Mouse (Mus musculus): ENCODE data around the gene Wdr46. TPM values are rescaled to one million over a fixed set of nuclear protein-coding genes. Genes with fewer than 3 reads are reported as not detected.
"Not testable (repeated sequence)": the region's sequence is repeated elsewhere in the genome, so short reads cannot be mapped to it uniquely, and the experiment has no call there.

Gene Wdr46
- polyA plus RNA-seq, 1 experiment from 2014 or later = 11.2 TPM

DNA sequence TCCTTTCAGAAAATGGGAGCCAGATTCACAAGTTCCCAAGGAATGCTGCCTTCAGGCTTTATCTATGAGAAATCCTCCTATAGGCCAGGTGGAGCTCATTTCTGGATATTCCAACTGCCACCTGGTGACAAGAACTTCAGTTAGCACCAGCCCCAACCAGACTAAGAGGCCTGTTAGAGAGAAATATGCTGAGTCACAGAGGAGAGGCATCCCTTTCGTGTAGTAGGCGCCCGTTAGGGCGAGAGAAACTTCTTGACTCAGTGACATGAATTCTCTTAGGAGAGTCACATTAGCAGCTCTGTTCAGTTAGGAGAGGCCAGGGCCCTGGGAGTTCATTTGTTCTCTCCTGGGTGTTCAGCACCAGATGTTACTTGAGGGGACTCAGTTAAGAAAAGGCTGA is 40.8 kb upstream of the Wdr46 start:
- TF ChIP-seq CTCF (IDR thresholded peaks at IDR 0.05; ENCODE audit: low read depth) = no peak
- H3K9me3 ChIP-seq (ENCODE audit: control insufficient read depth) = no peaks in the 10 kb centered on the region
- H3K4me2 ChIP-seq (replicated peaks; ENCODE audit: low read depth) = no peak overlapping the region
- no peak overlapping the region for H3K27ac ChIP-seq (ENCODE audit: low read depth, low read length)
- H3K4me1 ChIP-seq (replicated peaks; ENCODE audit: control insufficient read depth, insufficient read depth, low read length) = no peaks in the 10 kb centered on the region
- no peaks in the 10 kb centered on the region for H3K27me3 ChIP-seq (replicated peaks; ENCODE audit: control insufficient read depth, insufficient read depth, low read length)
- no peak overlapping the region for H3K9ac ChIP-seq (ENCODE audit: low read depth, low read length)
- no peaks in the 10 kb centered on the region for H3K36me3 ChIP-seq (ENCODE audit: control insufficient read depth, insufficient read depth)
- 71% methylated on average over 4 of the region's 4 CpGs for WGBS
- no peak for ATAC-seq
- no peak overlapping the region for H3K4me3 ChIP-seq (ENCODE audit: low read depth, low read length)

DNA sequence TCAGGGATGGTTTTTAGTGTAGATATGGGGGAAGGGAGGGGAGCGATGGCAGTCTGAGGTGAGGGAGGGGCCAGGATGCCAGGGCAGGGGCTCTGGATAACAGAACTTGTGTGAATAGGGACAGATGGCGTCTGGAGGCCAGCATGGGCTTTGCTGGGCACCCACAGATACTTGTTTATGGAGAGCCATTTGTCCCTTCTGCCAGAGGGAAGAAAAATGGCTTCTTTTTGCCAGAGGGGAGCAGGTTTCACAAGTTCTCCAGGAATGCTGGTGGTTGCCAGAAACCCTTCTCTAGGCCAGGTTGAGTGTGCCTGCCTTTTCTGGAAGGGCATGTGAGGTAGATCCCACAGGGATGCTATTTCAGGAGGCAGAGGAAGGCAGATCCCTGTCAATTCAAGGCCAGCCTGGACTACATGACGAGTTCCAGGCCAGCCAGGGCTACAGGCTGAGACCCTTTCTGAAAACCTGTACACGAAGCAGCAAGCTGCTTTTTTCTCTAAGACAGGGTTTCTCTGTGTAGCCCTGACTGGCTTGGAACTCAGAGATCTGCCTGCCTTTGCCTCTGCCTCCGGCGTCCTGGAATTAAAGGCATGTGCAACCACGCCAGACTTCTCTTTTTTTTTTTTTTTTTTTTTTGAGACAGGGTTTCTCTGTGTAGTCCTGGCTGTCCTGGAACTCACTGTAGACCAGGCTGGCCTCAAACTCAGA is 40.0 kb upstream of the Wdr46 start:
- H3K4me1 ChIP-seq (replicated peaks; ENCODE audit: control insufficient read depth, insufficient read depth, low read length) = no peaks in the 10 kb centered on the region

DNA sequence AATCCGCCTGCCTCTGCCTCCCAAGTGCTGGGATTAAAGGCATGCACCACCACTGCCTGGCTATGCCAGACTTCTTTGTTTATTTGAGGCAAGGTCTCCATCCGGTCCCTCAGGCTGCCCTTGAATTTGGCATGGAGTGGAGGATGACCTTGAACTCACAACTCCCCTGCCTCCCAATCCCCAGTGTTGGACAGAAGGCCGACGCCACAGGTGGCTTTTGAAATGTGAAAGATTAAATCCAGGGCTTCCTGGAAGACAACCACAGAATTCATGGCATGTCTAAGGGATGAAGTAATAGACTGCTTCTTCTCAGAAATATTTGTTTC is 39.5 kb upstream of the Wdr46 start:
- Histone ChIP-seq H3K9ac (ENCODE audit: low read depth, low read length) (no peak overlapping the region), H3K36me3 (ENCODE audit: control insufficient read depth, insufficient read depth) (no peaks in the 10 kb centered on the region), H3K4me2 (replicated peaks; ENCODE audit: low read depth) (no peak overlapping the region), H3K4me1 (replicated peaks; ENCODE audit: control insufficient read depth, insufficient read depth, low read length) (no peaks in the 10 kb centered on the region), H3K4me3 (ENCODE audit: low read depth, low read length) (no peak overlapping the region), H3K27ac (ENCODE audit: low read depth, low read length) (no peak overlapping the region), H3K9me3 (ENCODE audit: control insufficient read depth) (no peaks in the 10 kb centered on the region), H3K27me3 (replicated peaks; ENCODE audit: control insufficient read depth, insufficient read depth, low read length) (no peaks in the 10 kb centered on the region)
- TF ChIP-seq CTCF (IDR thresholded peaks at IDR 0.05; ENCODE audit: low read depth) = no peak
- no peak for ATAC-seq
- 78% methylated on average over 4 of the region's 4 CpGs for WGBS

More for the DNA sequence above, 40.0 kb upstream of the Wdr46 start:
- Histone ChIP-seq H3K4me2 (replicated peaks; ENCODE audit: low read depth) (no peak overlapping the region), H3K4me3 (ENCODE audit: low read depth, low read length) (no peak overlapping the region), H3K36me3 (ENCODE audit: control insufficient read depth, insufficient read depth) (no peaks in the 10 kb centered on the region), H3K9ac (ENCODE audit: low read depth, low read length) (no peak overlapping the region), H3K27me3 (replicated peaks; ENCODE audit: control insufficient read depth, insufficient read depth, low read length) (no peaks in the 10 kb centered on the region), H3K9me3 (ENCODE audit: control insufficient read depth) (no peaks in the 10 kb centered on the region), H3K27ac (ENCODE audit: low read depth, low read length) (no peak overlapping the region)
- no peak for TF ChIP-seq CTCF (IDR thresholded peaks at IDR 0.05; ENCODE audit: low read depth)
- WGBS = 62% methylated on average over 7 of the region's 7 CpGs
- no peak for ATAC-seq

DNA sequence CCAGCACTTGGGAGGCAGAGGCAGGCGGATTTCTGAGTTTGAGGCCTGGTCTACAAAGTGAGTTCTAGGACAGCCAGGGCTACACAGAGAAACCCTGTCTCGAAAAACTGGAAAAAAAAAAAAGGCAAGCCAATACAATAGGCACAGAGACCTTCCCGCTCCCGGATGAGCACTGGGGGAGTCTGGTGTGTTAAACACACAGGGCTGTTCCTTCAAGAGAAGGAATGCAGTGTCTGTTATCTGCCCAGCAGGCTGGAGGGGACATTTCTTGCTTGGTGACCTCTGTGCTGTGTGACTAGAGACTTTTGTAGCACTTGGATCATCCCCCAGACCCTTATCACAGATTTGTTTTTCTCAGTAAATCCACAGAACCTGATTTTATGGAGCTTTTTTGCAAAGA is 38.8 kb upstream of the Wdr46 start:
- no peak overlapping the region for H3K27ac ChIP-seq (ENCODE audit: low read depth, low read length)
- H3K9ac ChIP-seq (ENCODE audit: low read depth, low read length) = no peak overlapping the region
- H3K36me3 ChIP-seq (ENCODE audit: control insufficient read depth, insufficient read depth) = no peaks in the 10 kb centered on the region
- TF ChIP-seq CTCF (IDR thresholded peaks at IDR 0.05; ENCODE audit: low read depth) = no peak
- H3K9me3 ChIP-seq (ENCODE audit: control insufficient read depth) = no peaks in the 10 kb centered on the region
- no peak overlapping the region for H3K4me3 ChIP-seq (ENCODE audit: low read depth, low read length)
- no peak for ATAC-seq
- H3K27me3 ChIP-seq (replicated peaks; ENCODE audit: control insufficient read depth, insufficient read depth, low read length) = no peaks in the 10 kb centered on the region
- 55% methylated on average over 4 of the region's 4 CpGs for WGBS
- no peaks in the 10 kb centered on the region for H3K4me1 ChIP-seq (replicated peaks; ENCODE audit: control insufficient read depth, insufficient read depth, low read length)
- H3K4me2 ChIP-seq (replicated peaks; ENCODE audit: low read depth) = no peak overlapping the region

DNA sequence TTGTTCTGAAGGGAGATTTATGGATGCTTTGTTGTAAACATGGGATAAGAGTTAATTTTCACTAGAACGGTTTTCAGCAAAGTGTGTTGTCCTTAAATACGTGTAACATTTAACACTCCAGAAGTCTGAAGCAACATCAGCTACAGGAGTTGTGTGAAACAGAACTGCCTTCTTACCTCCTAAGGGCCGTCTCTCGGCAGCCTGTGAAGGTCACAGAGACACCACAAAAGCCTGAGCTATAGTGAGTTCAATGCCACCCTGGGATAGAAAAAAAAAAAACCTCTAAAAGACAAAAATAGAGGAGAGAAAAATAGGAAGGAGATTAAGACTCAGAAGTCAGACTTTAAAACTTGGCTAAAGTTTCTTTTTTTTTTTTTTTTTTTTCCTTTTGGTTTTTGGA is 38.4 kb upstream of the Wdr46 start:
- H3K27me3 ChIP-seq (replicated peaks; ENCODE audit: control insufficient read depth, insufficient read depth, low read length) = no peaks in the 10 kb centered on the region
- no peak overlapping the region for H3K27ac ChIP-seq (ENCODE audit: low read depth, low read length)
- no peak for ATAC-seq
- no peak overlapping the region for H3K9ac ChIP-seq (ENCODE audit: low read depth, low read length)
- no peak overlapping the region for H3K4me3 ChIP-seq (ENCODE audit: low read depth, low read length)
- no peaks in the 10 kb centered on the region for H3K36me3 ChIP-seq (ENCODE audit: control insufficient read depth, insufficient read depth)
- no peaks in the 10 kb centered on the region for H3K9me3 ChIP-seq (ENCODE audit: control insufficient read depth)
- no peaks in the 10 kb centered on the region for H3K4me1 ChIP-seq (replicated peaks; ENCODE audit: control insufficient read depth, insufficient read depth, low read length)
- TF ChIP-seq CTCF (IDR thresholded peaks at IDR 0.05; ENCODE audit: low read depth) = no peak
- H3K4me2 ChIP-seq (replicated peaks; ENCODE audit: low read depth) = no peak overlapping the region
- WGBS = 36% methylated on average over 4 of the region's 4 CpGs

DNA sequence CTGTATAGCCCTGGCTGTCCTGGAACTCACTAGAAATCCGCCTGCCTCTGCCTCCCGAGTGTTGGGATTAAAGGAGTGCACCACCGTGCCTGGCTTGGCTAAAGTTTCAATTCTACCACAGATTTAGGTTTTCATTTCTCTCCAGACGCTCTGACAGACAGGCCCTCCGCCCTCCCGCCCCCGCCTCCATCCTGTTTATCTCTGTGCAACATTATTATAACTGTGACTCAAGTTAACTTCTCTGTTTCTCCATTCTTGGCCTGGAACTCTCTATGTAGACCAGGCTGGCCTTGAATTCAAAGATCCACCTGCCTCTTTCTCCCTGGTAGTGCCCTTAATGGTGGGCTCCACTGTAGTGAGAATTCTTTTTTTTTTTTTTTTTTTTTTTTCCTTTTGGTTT is 38.0 kb upstream of the Wdr46 start:
- H3K36me3 ChIP-seq (ENCODE audit: control insufficient read depth, insufficient read depth) = no peaks in the 10 kb centered on the region
- H3K27ac ChIP-seq (ENCODE audit: low read depth, low read length) = no peak overlapping the region
- H3K9me3 ChIP-seq (ENCODE audit: control insufficient read depth) = no peaks in the 10 kb centered on the region
- H3K4me1 ChIP-seq (replicated peaks; ENCODE audit: control insufficient read depth, insufficient read depth, low read length) = no peaks in the 10 kb centered on the region
- H3K4me2 ChIP-seq (replicated peaks; ENCODE audit: low read depth) = no peak overlapping the region
- no peak overlapping the region for H3K9ac ChIP-seq (ENCODE audit: low read depth, low read length)
- no peak overlapping the region for H3K4me3 ChIP-seq (ENCODE audit: low read depth, low read length)
- 72% methylated on average over 7 of the region's 7 CpGs for whole genome bisulfite sequencing
- no peak for ATAC-seq
- TF ChIP-seq CTCF (IDR thresholded peaks at IDR 0.05; ENCODE audit: low read depth) = no peak
- no peaks in the 10 kb centered on the region for H3K27me3 ChIP-seq (replicated peaks; ENCODE audit: control insufficient read depth, insufficient read depth, low read length)

DNA sequence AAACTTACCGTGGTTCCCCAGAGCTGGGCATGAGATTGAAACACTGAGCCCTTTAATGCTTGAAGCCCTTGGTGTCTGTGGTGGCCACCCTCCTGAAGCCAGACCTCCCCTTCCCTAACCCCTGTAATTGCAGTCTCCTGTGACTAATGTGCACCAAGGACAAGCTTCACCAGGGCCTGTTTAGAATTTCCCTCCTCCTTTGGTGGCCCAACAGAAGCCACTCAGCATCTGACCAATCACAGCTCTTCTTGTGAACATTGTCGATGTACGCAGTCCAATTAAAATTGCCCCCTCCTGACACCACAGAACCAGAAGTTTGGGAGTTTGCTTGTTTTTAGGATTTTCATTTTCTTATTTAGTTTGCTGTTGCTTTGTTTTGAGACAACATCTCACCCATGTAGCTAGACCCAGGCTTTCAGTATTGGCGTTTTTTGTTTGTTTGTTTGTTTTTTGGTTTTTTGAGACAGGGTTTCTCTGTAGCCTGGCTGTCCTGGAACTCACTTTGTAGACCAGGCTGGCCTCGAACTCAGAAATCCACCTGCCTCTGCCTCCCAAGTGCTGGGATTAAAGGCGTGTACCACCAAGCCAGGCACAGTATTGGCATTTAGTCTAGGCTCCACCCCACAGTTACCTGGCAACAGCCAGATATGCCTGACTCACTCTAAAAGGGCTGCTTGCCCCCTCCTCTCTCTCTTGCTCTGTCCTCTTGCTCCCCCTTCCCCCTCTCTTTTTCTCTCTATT is 36.4 kb upstream of the Wdr46 start:
- not testable (repeated sequence) for H3K27ac ChIP-seq (ENCODE audit: low read depth, low read length); ATAC-seq; H3K27me3 ChIP-seq (replicated peaks; ENCODE audit: control insufficient read depth, insufficient read depth, low read length); H3K4me2 ChIP-seq (replicated peaks; ENCODE audit: low read depth); H3K9ac ChIP-seq (ENCODE audit: low read depth, low read length); H3K4me1 ChIP-seq (replicated peaks; ENCODE audit: control insufficient read depth, insufficient read depth, low read length); H3K9me3 ChIP-seq (ENCODE audit: control insufficient read depth); H3K4me3 ChIP-seq (ENCODE audit: low read depth, low read length); H3K36me3 ChIP-seq (ENCODE audit: control insufficient read depth, insufficient read depth)
- 77% methylated on average over 6 of the region's 6 CpGs for WGBS

DNA sequence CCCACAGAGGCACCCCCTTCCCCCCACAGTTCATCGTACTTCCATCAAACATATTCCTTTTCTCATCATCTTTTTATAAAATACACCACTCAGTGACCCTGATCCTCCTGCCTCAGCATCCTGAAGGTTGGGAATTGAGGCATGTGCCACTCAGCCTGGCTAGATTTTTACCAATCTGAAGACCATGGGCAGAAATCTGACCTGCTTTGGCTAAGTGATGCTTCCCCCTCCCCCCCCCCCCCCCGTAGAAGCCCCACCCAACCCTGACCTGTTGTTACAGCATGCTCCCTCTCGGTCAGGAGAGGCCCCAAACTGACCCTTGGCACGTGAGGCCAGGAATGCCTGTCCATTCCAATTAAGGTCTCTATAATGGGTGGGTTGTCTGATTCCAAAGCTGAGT is 35.6 kb upstream of the Wdr46 start, which contains the start of gene Platr17:
Gene Platr17 (plus strand): TSS at position 301 of the 400 bp plus-strand sequence.
- not testable (repeated sequence) for H3K4me2 ChIP-seq (replicated peaks; ENCODE audit: low read depth); H3K27ac ChIP-seq (ENCODE audit: low read depth, low read length); H3K36me3 ChIP-seq (ENCODE audit: control insufficient read depth, insufficient read depth); H3K4me3 ChIP-seq (ENCODE audit: low read depth, low read length); H3K9me3 ChIP-seq (ENCODE audit: control insufficient read depth); H3K4me1 ChIP-seq (replicated peaks; ENCODE audit: control insufficient read depth, insufficient read depth, low read length); H3K9ac ChIP-seq (ENCODE audit: low read depth, low read length); H3K27me3 ChIP-seq (replicated peaks; ENCODE audit: control insufficient read depth, insufficient read depth, low read length); ATAC-seq
- 30% methylated on average over 3 of the region's 4 CpGs for whole genome bisulfite sequencing
